Mouse (Mus musculus) lung, postnatal 4 days (tissue): ENCODE data around the gene Trpm2.

ENCODE experiments used
- DNase-seq, 2 experiments: peaks; one replicate each; pipeline ENCODE4 v3.0.0; 2021

Trpm2 gene

DNA sequence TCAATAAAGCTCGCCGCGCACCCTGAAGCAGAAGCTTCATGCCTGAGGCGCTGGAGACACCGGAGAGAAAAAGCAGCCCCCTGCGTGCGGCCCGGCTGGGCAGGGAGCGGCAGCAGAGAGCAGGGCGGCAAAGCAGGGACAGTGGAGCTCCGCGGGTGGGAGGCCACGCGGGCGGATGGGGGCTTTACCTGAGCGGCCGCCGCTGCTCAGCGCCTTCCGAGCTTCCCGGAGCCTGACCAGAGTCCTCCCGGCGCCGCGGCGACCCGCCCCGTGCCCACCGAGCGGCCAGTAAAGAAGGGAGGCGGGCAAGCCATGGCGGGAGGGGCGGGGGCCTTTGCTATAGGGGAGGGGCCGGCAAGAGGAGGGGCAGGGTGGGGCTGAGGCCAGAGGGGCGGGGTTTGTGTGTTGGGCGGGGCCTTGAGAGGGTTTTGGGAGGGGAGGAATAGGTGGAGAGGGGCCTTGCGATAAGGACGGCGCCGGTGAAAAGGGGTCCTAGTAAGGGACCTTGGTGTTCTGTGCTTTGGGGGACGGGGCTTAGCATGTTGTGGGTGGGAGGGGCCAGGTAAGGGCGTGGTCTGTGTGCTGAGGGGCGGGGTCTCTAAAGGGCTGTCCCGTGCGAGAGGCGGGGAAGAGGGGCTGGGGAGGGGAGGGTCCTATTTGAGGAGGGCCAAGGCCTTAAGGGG is 68.0 kb downstream of the Trpm2 start, which contains the start of gene Lrrc3:
TSS of gene Lrrc3 (minus strand) at position 326 of the 683 bp plus-strand sequence.
- DNase-seq, result peak; percentile 68 to 75

GRCm38 (mm10) chr10:77901871-77902210 is 68.5 kb downstream of the Trpm2 start:
- no peak for DNase-seq

DNA sequence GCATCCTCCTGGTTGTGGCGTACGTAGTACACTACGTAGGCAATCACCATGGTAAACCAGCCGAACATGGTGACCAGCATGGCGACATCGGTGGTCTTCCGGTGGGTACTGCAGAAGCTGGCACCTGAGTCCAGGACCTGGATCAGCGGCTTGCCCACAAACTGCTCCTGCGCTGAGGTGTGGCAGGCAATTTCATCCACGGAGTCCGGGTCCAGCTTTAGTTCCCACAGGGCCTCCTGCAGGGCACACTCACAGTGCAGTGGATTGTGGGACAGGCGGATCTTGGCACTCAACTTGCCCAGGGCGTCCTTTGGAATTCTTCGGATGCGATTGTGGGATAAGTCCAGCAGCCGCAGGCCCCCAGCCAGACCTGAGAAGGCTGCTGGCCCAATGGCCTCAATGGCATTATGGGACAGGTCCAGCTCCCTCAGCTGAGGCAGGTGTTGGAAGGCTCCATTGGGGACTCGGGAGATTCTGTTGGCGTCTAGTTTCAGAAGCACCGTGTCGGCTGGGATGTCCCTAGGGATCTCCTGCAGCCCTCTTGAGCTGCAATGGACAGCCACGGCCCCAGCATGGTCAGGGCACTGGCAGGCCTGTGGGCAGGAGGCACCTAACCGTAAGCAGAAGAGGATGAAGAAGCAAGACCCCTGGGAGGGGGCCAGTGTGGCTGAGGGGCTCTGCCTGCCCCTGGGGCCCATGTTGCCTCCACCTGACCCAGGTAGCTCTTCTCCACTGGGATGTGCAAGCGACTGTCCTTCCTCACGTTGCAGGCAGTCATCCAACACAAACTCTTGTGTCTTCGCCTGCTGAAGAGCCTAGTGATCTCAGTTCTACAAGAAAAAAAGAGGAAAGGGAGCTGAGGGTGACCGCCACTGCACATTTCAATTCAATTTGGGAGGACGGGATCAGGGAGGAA is 69.2 kb downstream of the Trpm2 start:
- no peak for DNase-seq

- no peak for DNase-seq
These were observed 70.2 kb downstream of the Trpm2 start for GRCm38 (mm10) chr10:77900126-77900525.

DNA sequence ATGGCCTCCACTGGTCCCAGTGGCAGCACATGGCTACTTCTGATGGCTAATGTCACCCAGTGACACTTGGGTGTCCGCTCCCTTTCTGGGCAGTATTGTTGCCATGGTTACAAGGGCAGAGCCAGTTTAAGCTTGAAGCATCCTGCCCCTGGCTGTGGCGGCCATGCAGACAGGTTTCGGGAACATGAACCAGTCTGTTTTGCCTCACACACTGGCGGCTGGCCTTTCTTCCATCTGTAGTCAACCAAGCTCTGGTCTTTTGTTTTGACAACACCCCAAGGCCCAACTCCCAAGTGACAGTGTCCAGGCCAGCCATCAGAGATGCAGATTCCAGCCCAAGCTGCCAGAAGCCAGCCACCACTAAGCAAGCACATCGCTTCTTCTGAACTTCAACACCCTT is 74.8 kb downstream of the Trpm2 start:
- DNase-seq, result no peak

- no peak for DNase-seq
These were observed 79.3 kb downstream of the Trpm2 start for GRCm38 (mm10) chr10:77890987-77891565.

DNA sequence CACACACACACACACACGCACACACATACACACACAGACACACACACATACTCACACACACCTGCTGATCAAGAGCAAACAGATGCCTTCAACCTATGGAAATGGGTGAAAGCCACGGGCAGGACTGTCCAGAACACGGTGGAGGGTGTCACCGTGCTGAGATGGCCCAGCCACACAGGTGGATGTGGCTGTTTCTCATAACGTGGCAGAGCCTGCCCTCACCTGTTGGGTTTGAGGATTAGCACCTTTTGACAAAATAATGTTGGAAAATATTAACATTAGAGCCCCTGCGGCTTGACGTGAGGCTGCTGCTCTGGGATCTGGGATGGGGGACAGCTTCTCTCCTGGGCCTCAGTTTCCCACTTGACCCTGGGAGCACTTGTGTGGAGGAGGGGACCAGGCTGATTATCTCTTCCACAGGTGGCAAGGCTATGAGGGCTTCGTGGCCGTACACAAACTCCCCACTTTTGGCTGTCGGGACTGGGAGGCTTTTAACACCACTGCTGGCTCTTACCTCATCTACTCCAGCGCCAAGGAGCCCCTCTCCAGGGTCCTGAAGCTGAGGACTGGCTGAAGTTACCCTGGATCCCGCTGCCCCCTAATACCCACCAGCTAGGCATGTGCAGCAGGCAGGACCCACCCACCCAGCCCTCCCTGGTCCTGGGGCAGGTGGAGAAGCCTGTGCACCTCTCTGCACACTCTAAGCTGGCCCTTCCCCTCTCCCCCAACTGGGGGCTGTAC is 84.2 kb downstream of the Trpm2 start:
- DNase-seq, result no peak

GRCm38 (mm10) chr10:77882553-77882952 is 87.8 kb downstream of the Trpm2 start:
- DNase-seq, result no peak

GRCm38 (mm10) chr10:77880305-77880704 is 90.1 kb downstream of the Trpm2 start:
- DNase-seq, result no peak

DNA sequence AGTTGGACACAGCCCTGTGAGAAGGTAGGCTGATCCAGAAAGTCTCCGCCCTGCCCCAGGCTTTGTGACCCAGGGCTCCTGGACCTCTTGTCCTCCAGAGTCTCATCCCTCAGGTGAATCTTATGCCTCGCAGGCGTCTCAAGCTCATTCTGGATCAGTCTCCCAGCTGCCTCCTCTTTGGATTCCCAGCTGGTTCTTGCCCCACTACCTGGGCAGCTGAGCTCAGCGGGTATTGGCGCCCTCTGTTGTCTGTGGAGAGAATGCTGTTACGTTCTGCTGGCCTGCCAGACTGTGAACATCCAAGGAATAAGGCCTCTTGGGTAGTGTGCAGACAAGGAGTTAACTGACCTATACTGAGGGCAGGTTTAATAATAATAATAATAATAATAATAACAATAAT is 91.4 kb downstream of the Trpm2 start:
- peak in 1 of 2 experiments; percentile 48 for DNase-seq

GRCm38 (mm10) chr10:77869651-77870050 is 100.7 kb downstream of the Trpm2 start:
- peak; percentile 34 to 39 for DNase-seq

- no peak for DNase-seq
These were observed 102.8 kb downstream of the Trpm2 start for GRCm38 (mm10) chr10:77867546-77867945.

GRCm38 (mm10) chr10:77864762-77865143 is 105.6 kb downstream of the Trpm2 start:
- no peak for DNase-seq

GRCm38 (mm10) chr10:77864067-77864761 is 106.1 kb downstream of the Trpm2 start:
- DNase-seq, result peak; percentile 65 to 66

DNA sequence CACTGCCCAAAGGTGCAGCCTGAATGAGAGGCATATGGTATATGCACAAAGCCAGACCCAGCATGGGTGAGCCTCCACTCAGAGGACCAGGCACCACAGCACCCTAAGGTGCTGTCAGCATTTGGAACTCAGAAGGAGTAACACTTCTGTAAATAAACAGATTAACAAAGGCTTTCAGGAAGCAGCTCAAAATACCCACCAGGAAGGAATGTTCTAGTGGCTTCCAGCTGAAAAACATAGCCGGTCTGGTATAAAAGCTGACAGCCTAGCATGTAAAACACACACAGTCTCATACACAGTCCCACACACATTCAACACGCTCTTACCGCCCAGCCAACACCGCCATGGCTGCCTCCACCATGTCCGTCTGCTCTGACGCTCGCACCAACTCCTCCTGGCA is 108.7 kb downstream of the Trpm2 start, which contains the start of gene Gm3285:
TSS of gene Gm3285 (plus strand) at position 301 of the 400 bp plus-strand sequence.
- DNase-seq, result no peak
